In the genomic region with DNA sequence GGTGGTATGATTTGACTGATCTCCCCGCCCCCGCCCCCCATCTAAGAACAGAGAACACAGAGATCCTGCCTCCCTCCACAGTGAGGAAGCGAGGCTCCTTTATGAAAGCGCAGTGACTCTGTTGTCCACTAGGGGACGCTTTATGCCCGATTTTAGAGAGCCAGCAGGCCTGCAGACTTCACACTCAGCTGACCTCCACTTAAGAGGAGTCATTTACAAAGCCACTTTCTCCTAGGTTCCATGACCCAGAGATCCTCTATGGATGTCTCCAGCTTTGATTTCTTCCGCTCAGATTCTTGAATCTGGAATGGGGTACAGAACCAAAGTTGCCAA, we compare ENCODE assay signal across 8 mouse cellular contexts. TPM values are rescaled to one million over a fixed set of nuclear protein-coding genes. Genes with fewer than 3 reads are reported as not detected.
DNase-seq lines count a peak whose midpoint lies in the region; ATAC-seq and TF ChIP-seq lines count a peak whose summit lies in the region.

No protein-coding gene starts in this region.

- no peak overlapping the region for H3K9ac ChIP-seq in heart, embryonic 11.5 days (ENCODE audit: low read depth, low read length)
- no peak overlapping the region for H3K9ac ChIP-seq in hindbrain, postnatal 0 days (replicated peaks; ENCODE audit: low read length)

- H3K4me3 ChIP-seq in heart, embryonic 11.5 days (ENCODE audit: low read depth, low read length): no peak overlapping the region
- no peak overlapping the region for H3K4me3 ChIP-seq in hindbrain, postnatal 0 days (ENCODE audit: low read length)
- no peak overlapping the region for H3K4me3 ChIP-seq in midbrain, embryonic 10.5 days

- peaks cover 8% of the 10 kb centered on the region; the same call in 1 of the 2 replicates for H3K4me1 ChIP-seq in heart, embryonic 11.5 days (ENCODE audit: control insufficient read depth, insufficient read depth, low read length)
- no peaks in the 10 kb centered on the region; the same call in 1 of the 2 replicates for H3K4me1 ChIP-seq in hindbrain, postnatal 0 days (ENCODE audit: insufficient read depth, low read length)
- H3K4me1 ChIP-seq in midbrain, embryonic 10.5 days: peaks cover 4% of the 10 kb centered on the region; the same call in 1 of the 2 replicates

- no peaks in the 10 kb centered on the region for H3K36me3 ChIP-seq in heart, embryonic 11.5 days (ENCODE audit: control insufficient read depth, insufficient read depth, low read length)
- no peaks in the 10 kb centered on the region for H3K36me3 ChIP-seq in hindbrain, postnatal 0 days (ENCODE audit: insufficient read depth, low read length)
- H3K36me3 ChIP-seq in midbrain, embryonic 10.5 days: no peaks in the 10 kb centered on the region

- intact Hi-C loops in left cerebral cortex, postnatal 36 days (cut with DNase I): loop anchor here (1.0 to 10.0 kb wide), 3 partner anchors 70 to 311 kb away; no protein-coding TSS in a partner anchor

- ATAC-seq in heart, embryonic 11.5 days (replicated peaks; ENCODE audit: insufficient number of reproducible peaks, low FRiP score, low TSS enrichment): no peak
- ATAC-seq in hindbrain, postnatal 0 days: peak; percentile 84

- H3K4me2 ChIP-seq in heart, embryonic 11.5 days: no peak overlapping the region
- no peak overlapping the region for H3K4me2 ChIP-seq in hindbrain, postnatal 0 days (ENCODE audit: low read depth, low read length)

- 4% methylated on average over 7 of the region's 7 CpGs for WGBS in heart, embryonic 11.5 days (ENCODE audit: insufficient replicate concordance)
- 7% methylated on average over 7 of the region's 7 CpGs for WGBS in hindbrain, postnatal 0 days
- WGBS in midbrain, embryonic 10.5 days: 6% methylated on average over 7 of the region's 7 CpGs

- DNase-seq in heart, adult 11 months: peak; percentile 97
- peak; percentile 69 for DNase-seq in cerebellum, adult 9-10 months
- peak; percentile 68 to 81 for DNase-seq in frontal cortex, postnatal 36 days (ENCODE audit: low spot score in 2 of 2)
- peak; percentile 88 for DNase-seq in hindbrain, postnatal 0 days (ENCODE audit: low spot score)
- DNase-seq in left cerebral cortex, postnatal 36 days (ENCODE audit: low spot score in 2 of 2): peak; percentile 62 to 74
- peak; percentile 74 for DNase-seq in midbrain, embryonic 10.5 days (ENCODE audit: low spot score)
- DNase-seq in right cerebral cortex, postnatal 4 days: peak; percentile 62

- no peaks in the 10 kb centered on the region for H3K9me3 ChIP-seq in heart, embryonic 11.5 days (replicated peaks; ENCODE audit: control insufficient read depth, low read length)
- H3K9me3 ChIP-seq in hindbrain, postnatal 0 days (ENCODE audit: low read length): no peaks in the 10 kb centered on the region
- no peaks in the 10 kb centered on the region for H3K9me3 ChIP-seq in midbrain, embryonic 10.5 days (replicated peaks)

- no peaks in the 10 kb centered on the region for H3K27me3 ChIP-seq in heart, embryonic 11.5 days (ENCODE audit: control insufficient read depth, insufficient read depth, low read length)
- H3K27me3 ChIP-seq in hindbrain, postnatal 0 days (ENCODE audit: insufficient read depth, low read length): no peaks in the 10 kb centered on the region
- no peaks in the 10 kb centered on the region for H3K27me3 ChIP-seq in midbrain, embryonic 10.5 days (ENCODE audit: low read depth, poor library complexity, severe bottlenecking)

- no peak overlapping the region for H3K27ac ChIP-seq in heart, embryonic 11.5 days (ENCODE audit: low read depth, low read length)
- H3K27ac ChIP-seq in hindbrain, postnatal 0 days: no peak overlapping the region
- H3K27ac ChIP-seq in midbrain, embryonic 10.5 days (replicated peaks): no peak overlapping the region

- peak; percentile 94 for TF ChIP-seq CTCF in hindbrain, postnatal 0 days (IDR thresholded peaks at IDR 0.05; ENCODE audit: low read depth)

RNA-seq across cellular contexts. Expression of gene Camk2g, which starts 9.7 kb away (rescaled TPM):
- polyA plus RNA-seq in heart, embryonic 11.5 days (2014; fragmentation: Nextera tagmentation; extraction: Ambion mirVana): 61.8 and 65.6 TPM in 2 replicates
- 204 and 248 TPM in 2 replicates for total RNA-seq in hindbrain, postnatal 0 days (2014; rRNA removed)
- 291 and 299 TPM in 2 replicates for polyA plus RNA-seq in hindbrain, postnatal 0 days (2015; fragmentation: Nextera tagmentation; extraction: Ambion mirVana)
- 100 to 1,000 TPM; 322 to 378 TPM for total RNA-seq in left cerebral cortex, postnatal 36 days (2021)
- polyA plus RNA-seq in midbrain, embryonic 10.5 days (2016; fragmentation: Nextera tagmentation; extraction: Ambion mirVana): 41.8 and 42.8 TPM in 2 replicates

RNA-seq across cellular contexts. Expression of gene Plau, which starts 32.9 kb away (rescaled TPM):
- polyA plus RNA-seq in heart, embryonic 11.5 days (2014; fragmentation: Nextera tagmentation; extraction: Ambion mirVana): 0.37 and 0.66 TPM in 2 replicates
- 1.2 and 1.4 TPM in 2 replicates for total RNA-seq in hindbrain, postnatal 0 days (2014; rRNA removed)
- polyA plus RNA-seq in hindbrain, postnatal 0 days (2015; fragmentation: Nextera tagmentation; extraction: Ambion mirVana): 0.26 and 0.39 TPM in 2 replicates
- 1 to 10 TPM; 6.0 to 8.3 TPM for total RNA-seq in left cerebral cortex, postnatal 36 days (2021)
- 0.49 and 0.70 TPM in 2 replicates for polyA plus RNA-seq in midbrain, embryonic 10.5 days (2016; fragmentation: Nextera tagmentation; extraction: Ambion mirVana)
